Mouse (Mus musculus) CH12F3 (cell line): ENCODE data around the gene Ddx52.

Experiments
- in situ Hi-C: fragments of 300-500 bp; cut with MboI; formaldehyde crosslinking; loops from 2 replicates; pipeline ENCODE4 v1.14.3; 2020; ENCODE audit warnings: low sequenced_read_pairs

Ddx52 gene

DNA sequence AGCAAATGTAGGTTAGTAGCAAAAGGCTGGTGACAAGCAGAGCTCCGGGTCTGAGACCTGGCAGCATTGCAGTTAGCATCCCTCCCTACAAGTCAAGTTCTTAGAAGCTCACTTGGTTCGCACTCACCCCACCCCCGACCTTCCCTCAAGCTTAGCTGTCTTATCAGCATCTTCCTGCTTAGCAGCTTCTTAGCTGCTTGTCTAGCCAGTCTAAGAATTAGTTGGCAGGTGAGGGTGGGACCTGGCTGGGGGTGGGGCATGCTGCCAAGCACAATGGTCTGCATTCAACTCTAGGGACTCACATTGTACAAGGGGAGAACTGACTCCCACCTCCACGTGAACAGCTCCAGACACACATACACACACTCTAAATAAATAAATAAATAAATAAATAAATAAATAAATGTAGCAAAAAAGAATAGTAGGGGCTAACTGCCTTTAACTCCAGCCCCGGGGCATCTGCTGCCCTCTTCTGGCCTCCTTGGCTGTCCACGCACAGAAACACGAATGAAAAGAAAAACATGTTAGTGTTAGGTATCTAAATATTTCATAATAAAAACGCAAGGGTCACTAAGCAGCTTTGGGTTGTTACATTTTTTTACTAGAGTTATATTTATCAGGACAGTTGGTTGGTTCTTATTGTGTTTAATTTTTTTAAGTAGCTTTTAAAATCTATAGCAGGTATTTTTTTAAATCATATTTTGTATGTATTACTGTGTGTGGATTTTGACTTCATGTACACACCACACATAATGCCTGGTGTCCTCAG is 25.8 kb downstream of the Ddx52 start:
- in situ Hi-C loops: no loop called here

DNA sequence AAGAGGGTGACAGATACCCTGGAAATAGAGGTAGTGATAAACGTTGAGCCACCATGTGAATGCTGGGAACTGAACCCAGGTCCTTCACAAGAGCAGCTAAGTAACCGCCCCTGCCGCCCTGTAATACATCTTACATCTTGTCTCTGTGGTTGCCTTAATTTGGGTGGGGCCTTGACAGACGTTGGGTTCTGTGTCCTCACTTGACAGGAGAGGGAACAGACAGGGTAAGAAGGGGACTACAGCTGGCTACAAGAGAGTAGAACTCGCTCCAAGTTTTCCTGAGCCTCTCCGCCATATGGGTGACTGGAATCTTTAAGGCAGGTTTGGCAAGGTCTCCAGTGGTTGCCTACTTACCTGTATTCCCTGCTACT is 26.3 kb downstream of the Ddx52 start:
- in situ Hi-C loops: no loop called here

DNA sequence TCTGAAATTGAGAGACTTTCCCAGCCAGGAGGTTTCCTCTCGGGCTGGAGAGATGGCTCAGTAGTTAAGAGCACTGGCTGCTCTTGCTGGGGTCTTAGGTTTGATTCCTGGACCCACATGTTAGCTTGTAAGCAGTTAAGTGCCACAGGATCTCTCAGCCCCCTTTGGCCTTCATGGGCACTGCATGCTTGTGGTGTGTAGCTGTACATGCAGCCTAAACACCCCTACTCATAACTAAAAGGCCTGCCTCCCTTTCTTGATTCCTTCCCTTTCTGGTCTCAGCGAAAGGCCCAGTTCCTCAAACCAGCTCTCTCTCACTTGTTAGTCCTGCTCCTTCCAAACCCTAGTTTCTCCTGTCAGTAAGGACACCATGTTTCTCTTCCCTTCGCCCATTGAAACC is 27.2 kb downstream of the Ddx52 start:
- in situ Hi-C loops: no loop called here

DNA sequence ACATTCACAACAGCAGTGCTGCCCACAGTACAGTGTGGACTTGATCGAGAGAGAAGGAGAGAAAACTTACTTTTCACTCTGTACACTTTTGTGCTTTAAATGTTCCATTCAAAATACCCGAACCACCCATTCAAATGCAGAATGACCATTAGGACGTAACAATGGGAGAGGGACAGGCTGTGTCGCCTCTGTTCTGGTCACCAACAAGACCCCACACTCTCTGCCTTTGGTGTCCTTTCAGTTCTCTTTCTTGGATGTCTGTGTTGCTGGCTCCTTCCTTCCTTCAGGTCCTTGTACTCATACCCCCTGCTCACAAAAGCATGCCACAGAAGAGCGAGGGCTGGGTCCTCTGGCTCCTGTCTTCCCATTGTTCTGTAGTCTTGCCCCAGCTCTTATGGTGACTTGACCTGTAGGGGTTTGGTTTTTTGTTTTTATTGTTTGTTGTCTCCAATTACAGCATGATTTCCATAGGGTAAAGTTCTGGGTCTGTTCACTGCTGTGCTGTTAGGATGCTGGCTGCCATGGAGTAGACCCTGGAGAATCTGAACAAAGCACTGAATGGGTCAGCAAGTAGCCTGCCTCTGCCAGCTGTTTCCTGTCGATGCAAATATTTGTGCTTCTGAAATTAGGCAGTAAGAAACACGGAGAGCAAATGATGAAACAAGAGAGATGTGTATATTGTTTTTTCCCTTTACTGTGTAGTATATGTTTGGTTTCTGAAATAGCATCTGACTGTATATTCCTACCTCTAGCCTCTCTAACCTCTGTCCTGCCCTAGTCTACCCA is 32.9 kb downstream of the Ddx52 start:
- in situ Hi-C loops: no loop called here

DNA sequence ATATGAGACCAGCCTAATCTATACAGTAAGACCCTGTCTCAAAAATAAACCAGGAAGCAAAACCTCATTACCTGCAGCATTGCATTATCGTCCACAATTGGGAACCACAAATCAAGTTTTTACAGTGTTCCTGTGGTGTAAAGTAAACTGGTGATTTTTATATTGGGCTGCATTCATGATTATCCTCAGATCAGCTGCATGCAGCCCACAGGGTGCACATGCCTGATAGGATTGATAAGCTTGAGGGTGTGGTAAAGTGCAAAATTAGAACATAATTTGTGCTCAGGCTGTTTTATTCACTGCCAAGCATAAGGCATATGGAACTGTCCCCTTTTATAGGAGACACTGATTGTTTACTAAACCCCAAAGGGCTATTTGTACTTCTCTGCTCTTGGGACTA is 33.6 kb downstream of the Ddx52 start:
- in situ Hi-C loops: no loop called here

DNA sequence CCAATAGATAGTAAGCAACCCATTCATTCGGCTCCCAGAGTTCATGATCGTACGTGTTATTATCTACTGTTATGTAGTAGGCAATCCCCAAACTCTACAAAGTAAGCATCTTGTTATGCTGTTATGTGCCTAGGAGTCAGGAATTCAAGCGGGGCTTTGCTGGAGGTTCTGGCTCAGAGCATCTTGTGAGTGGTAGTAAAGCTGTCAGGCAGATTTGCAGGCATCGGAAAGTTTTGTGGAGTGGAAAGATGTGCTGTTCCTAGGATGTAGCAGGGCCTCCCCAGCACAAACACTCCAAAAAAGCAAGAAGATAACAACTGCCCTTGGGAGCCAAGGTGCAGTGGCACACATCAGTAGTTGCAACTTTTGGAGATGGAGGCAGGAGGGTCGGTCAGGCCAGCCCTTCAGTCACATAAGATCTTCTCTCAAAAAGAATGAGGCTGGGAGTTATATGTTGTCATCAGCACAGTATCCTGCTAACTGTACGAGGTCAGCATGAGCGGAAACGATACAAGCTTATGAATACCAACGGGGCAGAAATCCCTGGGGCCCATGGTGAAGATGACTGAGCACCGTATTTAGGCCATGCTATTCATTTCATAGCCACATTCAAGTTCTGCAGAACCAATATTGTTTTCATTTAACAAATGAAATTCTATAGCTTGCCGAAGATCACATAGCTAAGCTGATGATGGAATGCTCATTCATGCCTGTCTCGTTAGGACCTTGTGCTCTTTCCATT is 34.5 kb downstream of the Ddx52 start:
- in situ Hi-C loops: no loop called here

DNA sequence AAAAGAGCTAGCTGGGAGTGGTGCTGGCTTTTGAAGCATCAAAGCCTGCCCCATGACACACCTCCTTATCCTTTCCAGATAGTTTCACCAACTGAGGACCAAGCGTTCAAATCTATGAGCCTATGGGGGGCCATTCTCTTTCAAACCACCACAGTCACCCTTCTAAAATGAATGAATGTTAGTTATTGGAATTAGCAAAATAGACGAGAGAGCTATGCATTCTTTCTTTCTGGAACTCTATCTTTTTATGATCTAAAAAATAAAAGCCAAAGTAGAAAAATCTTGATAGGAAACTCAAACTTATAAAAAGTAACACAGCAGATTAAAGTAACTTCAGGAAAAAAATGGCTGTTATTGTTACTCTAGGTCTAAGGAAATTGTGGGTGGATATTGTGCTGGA is 35.9 kb downstream of the Ddx52 start:
- in situ Hi-C loops: no loop called here

DNA sequence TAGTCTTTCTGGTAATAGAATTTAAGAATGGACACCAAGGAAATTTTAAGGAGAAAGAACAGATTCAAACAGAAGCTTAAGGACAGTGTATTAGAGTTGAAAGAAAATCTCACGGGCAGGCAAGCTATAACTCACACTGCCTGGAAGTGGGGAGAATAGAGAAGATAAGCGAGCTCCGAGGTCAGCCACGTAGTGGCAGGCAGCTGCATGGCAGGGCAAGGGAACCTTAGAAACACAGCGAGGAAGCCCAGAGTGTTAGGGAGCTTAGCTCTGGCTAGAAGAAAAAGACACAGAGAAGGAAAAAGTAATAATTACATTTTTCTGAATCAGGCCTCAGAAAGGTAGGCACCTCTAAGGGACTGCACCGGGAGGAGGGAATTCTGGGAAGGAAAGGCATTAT is 38.1 kb downstream of the Ddx52 start:
- in situ Hi-C loops: no loop called here

DNA sequence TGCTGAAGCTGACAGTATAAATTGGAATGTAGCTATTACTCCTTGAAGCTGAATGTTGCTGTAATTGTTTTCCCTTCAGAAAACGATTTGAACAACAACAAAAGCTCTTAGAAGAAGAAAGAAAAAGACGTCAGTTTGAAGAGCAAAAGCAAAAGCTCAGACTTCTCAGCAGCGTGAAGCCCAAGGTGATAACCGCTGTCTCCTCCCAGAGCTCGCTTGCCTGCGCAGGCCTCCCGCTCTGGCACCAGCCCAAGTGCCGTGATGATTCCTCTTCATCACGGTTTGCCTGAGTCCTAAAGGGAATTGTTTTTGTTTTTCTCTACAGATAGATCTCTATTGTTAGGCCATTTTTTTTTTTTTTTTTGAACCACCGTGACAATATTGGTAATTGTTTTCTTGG is 39.5 kb downstream of the Ddx52 start:
- in situ Hi-C loops: no loop called here

DNA sequence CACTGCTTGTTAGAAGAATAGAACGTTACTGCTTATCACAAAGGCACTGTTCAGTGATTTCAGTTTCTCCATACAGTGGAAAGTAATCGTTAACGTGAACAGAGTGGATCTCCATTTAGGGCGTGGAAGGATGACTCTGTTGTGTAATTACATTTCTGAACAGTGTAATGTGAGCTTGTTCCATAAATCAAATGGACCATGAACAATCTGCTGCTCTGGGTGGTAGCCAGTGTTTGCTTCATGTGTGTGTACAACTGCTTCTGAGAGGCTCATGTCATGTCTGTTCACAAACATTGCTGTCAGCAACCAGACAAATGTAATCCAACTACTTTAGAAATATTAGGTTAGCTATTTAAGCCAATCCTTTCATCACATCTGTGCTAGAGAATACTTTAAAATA is 49.8 kb downstream of the Ddx52 start:
- in situ Hi-C loops: no loop called here

DNA sequence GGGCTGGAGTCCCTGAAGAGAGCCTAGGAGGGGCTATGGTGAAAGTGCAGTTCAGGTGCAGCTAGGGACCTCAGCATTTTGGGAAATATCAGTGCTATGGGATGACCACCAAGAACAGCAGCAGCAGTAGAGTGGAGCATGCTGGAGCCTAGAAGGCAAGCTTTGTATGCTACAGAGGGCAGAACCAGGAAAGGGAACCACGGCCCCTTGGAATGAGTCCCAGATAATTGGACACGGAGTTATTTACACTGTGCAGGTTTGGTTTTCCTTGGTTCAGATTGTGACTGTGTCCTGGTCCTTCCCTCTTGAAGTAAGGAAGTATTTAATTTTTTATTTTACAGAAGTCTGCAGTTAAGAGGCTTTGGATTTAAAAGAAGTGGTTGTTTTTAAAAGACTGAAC is 51.6 kb downstream of the Ddx52 start:
- in situ Hi-C loops: no loop called here

DNA sequence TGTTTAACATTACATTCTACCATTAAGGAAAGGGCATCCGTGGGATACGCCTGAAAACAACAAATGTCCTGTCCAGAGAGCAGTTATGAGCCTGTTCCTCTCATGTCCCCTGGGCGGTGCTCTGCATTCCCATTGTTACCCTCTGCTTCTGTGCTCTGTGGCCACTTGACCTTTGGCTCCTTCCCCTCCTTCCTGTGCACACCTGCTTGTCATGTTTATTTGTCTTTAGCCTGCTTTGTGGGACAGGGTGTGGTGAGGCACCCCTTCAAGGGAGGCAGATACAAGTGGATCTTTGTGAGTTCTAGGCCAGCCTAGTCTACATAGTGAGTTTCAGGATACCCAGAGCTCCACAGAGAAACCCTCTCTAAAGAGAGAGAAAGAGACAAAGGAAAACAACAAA is 52.6 kb downstream of the Ddx52 start:
- in situ Hi-C loops: no loop called here

DNA sequence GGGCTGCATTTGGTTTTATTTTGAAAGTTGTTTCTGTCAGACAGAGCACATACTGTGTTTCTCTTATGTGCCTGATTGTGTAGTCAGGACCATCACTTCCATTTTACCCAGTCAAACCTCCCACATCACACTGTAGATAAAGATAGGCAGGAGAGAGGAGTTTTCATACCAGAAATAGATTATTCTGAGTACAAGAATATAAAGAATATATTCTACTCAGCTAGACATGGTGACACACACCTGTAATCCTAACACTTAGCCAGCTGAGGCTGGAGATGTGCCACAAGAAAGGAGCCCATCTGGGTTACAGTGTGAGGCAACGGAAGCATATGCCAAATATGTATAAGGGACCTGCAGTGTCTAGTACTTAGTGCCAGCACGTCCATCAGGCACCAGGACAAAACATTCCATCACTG is 53.7 kb downstream of the Ddx52 start:
- in situ Hi-C loops: no loop called here

DNA sequence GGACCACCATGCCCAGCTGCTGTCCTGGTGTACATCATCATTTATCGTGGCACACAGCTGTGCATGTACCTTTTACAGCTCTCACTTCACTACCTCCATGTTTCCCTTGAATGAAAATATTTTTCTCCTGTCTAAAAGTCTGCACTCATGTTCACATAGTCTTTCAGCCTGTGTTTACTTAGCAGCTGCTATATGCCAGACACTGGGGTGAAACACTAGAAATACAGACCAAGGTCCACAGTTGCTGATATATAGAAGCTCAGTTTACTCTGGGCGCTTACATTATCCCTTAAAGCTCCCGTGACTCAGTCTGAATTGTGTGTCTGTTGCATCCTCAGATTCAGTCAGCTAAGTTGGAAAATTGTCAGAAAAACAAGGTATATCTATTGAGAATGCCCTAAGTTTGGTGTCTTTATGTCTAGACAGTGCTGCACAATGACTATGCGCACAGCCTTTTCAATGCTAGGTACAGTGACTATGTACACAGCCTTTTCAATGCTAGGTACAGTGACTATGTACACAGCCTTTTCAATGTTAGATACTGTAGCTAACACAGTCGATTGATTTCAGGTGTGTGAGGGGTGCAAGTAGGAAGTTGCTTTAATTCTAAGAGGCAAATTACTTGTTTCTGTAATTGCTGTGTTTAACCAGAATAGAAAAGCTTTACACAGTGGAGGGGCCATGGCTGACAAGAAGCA is 55.5 kb downstream of the Ddx52 start:
- in situ Hi-C loops: no loop called here

DNA sequence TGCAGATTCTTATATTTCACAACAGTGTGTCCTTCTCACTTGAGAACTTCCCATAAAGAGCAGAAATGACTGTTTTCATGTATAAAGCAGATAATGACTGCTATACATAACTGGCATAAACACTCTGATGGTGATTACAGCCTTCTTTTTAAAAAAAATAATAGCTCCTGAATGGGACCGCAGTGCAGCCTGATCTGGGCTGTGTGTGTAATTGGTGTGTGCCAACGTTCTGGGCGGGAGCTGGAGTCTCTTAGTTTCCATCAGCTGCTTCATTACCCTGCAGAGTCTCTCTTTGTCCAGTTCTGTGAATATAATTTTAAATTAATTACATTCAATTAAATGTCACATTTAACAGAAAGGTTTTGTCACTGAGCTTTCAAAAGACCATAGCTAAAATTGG is 57.1 kb downstream of the Ddx52 start:
- in situ Hi-C loops: no loop called here

DNA sequence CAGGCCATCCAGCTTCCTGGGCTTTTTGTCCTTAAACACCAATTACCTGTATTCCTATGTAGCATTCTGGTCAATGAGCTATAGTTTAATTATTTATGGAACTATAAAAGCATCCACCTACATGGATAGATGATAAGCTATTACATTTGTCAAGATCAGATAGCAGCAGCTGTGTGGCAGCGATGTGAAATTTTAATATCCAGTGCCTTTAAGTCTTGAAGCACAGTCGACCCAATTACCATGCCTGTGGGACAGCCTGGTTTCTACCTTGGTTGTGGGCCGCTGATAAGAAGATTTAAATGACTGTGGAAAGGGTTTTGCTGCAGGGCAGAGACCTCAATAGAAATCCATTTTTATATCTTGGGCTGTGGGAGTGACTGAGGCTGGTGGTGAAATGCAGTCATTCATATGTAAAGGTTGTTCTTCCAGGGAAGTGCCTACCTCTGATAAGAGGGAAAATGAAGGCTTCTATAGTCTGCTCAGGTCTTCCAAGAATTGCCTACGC is 57.6 kb downstream of the Ddx52 start:
- in situ Hi-C loops: no loop called here

DNA sequence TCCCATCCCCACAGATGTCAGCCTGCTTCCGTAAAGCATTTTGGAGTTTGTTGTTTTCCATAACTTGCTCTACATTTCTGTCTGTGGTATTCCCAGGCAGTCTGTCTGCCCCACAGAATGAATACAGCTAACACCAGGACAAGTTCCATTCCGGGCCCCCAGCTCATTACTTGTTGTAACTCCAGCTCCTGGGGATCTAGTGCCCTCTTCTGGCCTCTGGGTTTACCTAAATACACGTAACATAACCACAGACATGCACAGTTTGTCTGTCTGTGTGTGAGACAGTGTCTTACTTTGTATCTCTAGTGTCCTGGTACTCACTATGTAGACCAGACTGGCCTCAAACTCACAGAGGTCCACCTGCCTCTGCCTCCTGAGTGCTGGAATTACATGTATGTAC is 59.4 kb downstream of the Ddx52 start:
- in situ Hi-C loops: no loop called here

DNA sequence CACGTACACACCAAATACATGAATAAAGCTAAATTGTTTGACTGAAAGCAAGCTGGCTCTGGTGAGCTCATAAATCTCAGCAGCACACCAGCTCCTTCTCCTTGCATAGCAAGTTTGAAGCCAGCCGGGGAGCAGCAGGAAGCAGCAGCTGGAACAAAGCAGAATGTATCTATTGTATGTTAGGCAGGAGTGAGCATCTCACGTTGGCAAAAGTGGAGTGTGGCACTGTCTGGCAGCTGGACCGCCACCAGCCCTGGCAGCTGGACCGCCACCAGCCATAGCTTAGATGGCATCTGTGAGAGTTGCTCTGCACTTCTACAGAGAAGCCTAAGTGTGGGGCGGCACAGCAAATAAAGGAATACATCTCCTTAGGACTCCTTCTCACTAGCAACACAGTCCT is 62.1 kb downstream of the Ddx52 start:
- in situ Hi-C loops: no loop called here

DNA sequence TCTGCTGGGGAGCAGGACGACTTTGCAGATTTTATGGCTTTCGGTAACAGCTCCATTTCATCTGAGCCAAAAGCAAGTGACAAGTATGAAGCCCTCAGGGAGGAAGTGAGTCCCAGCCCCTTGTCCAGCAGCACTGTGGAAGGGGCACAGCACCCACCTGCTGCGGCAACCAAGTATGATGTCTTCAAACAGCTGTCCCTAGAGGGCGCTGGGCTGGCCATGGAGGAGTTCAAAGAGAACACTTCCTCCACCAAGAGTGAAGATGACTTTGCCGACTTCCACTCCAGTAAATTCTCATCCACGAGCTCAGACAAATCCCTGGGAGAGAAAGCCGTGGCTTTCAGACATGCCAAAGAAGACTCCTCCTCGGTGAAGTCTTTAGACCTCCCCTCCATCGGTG is 67.1 kb downstream of the Ddx52 start:
- in situ Hi-C loops: no loop called here

DNA sequence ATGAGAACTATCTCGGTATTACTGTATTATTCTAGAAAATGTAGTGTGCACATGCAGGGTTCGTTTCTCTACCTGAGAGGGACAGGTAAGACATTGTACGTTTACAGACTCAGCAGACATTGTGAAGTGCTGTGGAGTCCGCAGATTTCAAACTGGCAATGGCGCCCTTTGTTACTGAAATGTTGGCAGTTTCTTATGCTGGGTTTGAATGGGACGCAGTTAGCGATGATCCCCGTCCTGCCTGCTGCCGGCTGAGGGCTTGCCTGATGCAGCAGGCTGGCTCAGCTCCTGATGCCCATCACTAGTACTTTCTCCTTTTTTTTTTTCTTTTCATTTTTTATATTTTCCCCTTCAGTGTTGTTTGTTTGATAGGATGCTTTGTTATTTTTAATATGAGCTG is 68.5 kb downstream of the Ddx52 start:
- in situ Hi-C loops: no loop called here

DNA sequence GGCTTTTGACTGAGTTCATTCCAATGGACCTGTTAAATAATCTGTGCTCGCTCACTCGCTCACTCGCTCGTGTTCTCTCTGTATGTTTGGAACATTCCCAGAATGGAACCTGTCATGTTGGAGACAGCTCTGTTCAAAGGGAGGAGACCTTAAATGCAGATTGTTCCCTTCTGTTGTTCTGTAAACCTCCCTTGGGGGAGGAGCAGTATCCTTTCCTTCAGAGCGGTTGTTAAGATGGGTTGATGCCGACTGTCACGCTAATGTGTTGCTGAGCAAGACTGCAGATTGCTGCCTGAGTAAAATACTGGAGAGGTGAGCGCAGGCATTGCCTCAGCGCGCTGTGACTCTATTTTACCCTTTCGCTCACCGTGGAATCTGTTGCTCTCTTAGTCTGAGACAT is 69.2 kb downstream of the Ddx52 start:
- in situ Hi-C loops: no loop called here
